ENCODE assay signal across 18 mouse cellular contexts in the genomic region with DNA sequence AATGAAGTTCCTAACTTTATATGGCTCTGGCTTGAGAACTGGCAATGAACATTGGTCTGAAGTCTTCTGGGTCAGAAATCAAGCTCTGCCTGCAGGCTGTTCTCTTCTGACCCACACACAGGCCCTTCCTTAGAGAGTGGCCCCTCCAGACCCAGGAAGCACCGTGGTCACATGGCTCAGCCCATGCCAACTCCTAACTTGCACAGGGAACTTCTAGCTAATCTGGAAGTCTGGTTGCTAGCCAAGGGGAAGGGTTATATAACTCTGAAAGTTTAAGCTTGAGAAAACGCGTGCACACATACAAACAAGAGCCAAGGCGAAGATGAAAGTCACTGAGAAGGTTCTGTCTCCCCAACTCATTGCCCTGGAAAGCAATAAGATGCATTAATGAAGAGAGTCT.
DNase-seq lines count a peak whose midpoint lies in the region; ATAC-seq and TF ChIP-seq lines count a peak whose summit lies in the region.
"Had no signal": no experiment of that assay in that cellular context is flagged by ENCODE, and none has a peak within 500 bp of the region (broad histone marks: within the 10 kb centered on the region; RNA-seq: fewer than 3 reads in every experiment).

No protein-coding gene starts in this region.

- H3K27ac ChIP-seq in heart, embryonic 10.5 days = no peak overlapping the region
- no peak overlapping the region for H3K27ac ChIP-seq in liver, adult 2 months (replicated peaks; ENCODE audit: insufficient read depth, low read depth, low read length)
- no peak overlapping the region for H3K27ac ChIP-seq in liver, embryonic 12.5 days
- H3K27ac ChIP-seq: embryonic facial prominence, embryonic 12.5 days; hindbrain, embryonic 15.5 days; left cerebral cortex, adult 2 months; limb, embryonic 10.5 days; liver, embryonic 13.5 days; macrophage; midbrain, embryonic 12.5 days had no signal

- no peaks in the 10 kb centered on the region for H3K9me3 ChIP-seq in heart, embryonic 10.5 days
- H3K9me3 ChIP-seq in liver, embryonic 12.5 days (replicated peaks) = no peaks in the 10 kb centered on the region
- H3K9me3 ChIP-seq: embryonic facial prominence, embryonic 12.5 days; hindbrain, embryonic 15.5 days; limb, embryonic 10.5 days; liver, embryonic 13.5 days; midbrain, embryonic 12.5 days had no signal

- no peak overlapping the region for H3K9ac ChIP-seq in liver, adult 2 months (ENCODE audit: low read depth, low read length)
- H3K9ac ChIP-seq in liver, embryonic 12.5 days = no peak overlapping the region
- H3K9ac ChIP-seq: embryonic facial prominence, embryonic 12.5 days; hindbrain, embryonic 15.5 days; liver, embryonic 13.5 days; midbrain, embryonic 12.5 days had no signal

- H3K36me3 ChIP-seq in heart, embryonic 10.5 days = no peaks in the 10 kb centered on the region
- H3K36me3 ChIP-seq in liver, adult 2 months (ENCODE audit: control insufficient read depth, insufficient read depth, low read length) = no peaks in the 10 kb centered on the region
- H3K36me3 ChIP-seq in liver, embryonic 12.5 days = no peaks in the 10 kb centered on the region
- H3K36me3 ChIP-seq: embryonic facial prominence, embryonic 12.5 days; hindbrain, embryonic 15.5 days; limb, embryonic 10.5 days; liver, embryonic 13.5 days; midbrain, embryonic 12.5 days had no signal

- no peaks in the 10 kb centered on the region for H3K79me2 ChIP-seq in liver, adult 2 months (ENCODE audit: control insufficient read depth, insufficient read depth, low read length)

- H3K4me2 ChIP-seq in liver, embryonic 12.5 days = no peak overlapping the region
- H3K4me2 ChIP-seq: embryonic facial prominence, embryonic 12.5 days; hindbrain, embryonic 15.5 days; liver, embryonic 13.5 days; midbrain, embryonic 12.5 days had no signal

- H3K4me3 ChIP-seq in heart, embryonic 10.5 days = no peak overlapping the region
- H3K4me3 ChIP-seq in liver, adult 2 months (ENCODE audit: insufficient read depth, low read depth, low read length) = no peak overlapping the region
- no peak overlapping the region for H3K4me3 ChIP-seq in liver, embryonic 12.5 days
- H3K4me3 ChIP-seq: embryonic facial prominence, embryonic 12.5 days; hindbrain, embryonic 15.5 days; left cerebral cortex, adult 2 months; limb, embryonic 10.5 days; liver, embryonic 13.5 days; midbrain, embryonic 12.5 days had no signal

- TF ChIP-seq POLR2A in liver, adult 2 months (IDR thresholded peaks at IDR 0.05; ENCODE audit: extremely low read depth, insufficient read depth, low read length) = no peak

- WGBS in heart, embryonic 10.5 days = 81% methylated on average over 4 of the region's 4 CpGs
- WGBS in liver, adult 2 months = 51% methylated on average over 4 of the region's 4 CpGs
- 60% methylated on average over 4 of the region's 4 CpGs for WGBS in liver, embryonic 12.5 days (ENCODE audit: insufficient replicate concordance)

- no peak for ATAC-seq in liver, embryonic 12.5 days
- ATAC-seq: intestine, embryonic 16.5 days had no signal

- peaks cover 11% of the 10 kb centered on the region for H3K4me1 ChIP-seq in heart, embryonic 10.5 days
- no peaks in the 10 kb centered on the region for H3K4me1 ChIP-seq in liver, adult 2 months (ENCODE audit: control insufficient read depth, insufficient read depth, low read length)
- H3K4me1 ChIP-seq in liver, embryonic 12.5 days = peaks cover 28% of the 10 kb centered on the region
- H3K4me1 ChIP-seq: embryonic facial prominence, embryonic 12.5 days; hindbrain, embryonic 15.5 days had no signal

- DNase-seq in heart, adult 8-10 months (ENCODE audit: low spot score) = peak; percentile 18
- no peak for DNase-seq in heart, embryonic 10.5 days (ENCODE audit: low spot score)
- DNase-seq in liver, adult 2 months (ENCODE audit: extremely low read depth, low read depth, low spot score) = peak; percentile 14
- DNase-seq in brain, adult 2 months (ENCODE audit: low read depth, low spot score) = peak; percentile 22
- DNase-seq in kidney, postnatal 25 days = peak; percentile 56 to 88
- no peak for DNase-seq in ovary, postnatal 14 days (ENCODE audit: low spot score)
- DNase-seq: B cell, adult 2 months; cerebellum, adult 2 months; gastrocnemius, postnatal 36 days; liver, embryonic 13.5 days had no signal

- H3K27me3 ChIP-seq in heart, embryonic 10.5 days (ENCODE audit: insufficient read depth, poor library complexity, severe bottlenecking) = peaks cover 14% of the 10 kb centered on the region; the same call in 1 of the 2 replicates
- H3K27me3 ChIP-seq in liver, adult 2 months (ENCODE audit: control insufficient read depth, insufficient read depth, low read length) = no peaks in the 10 kb centered on the region
- no peaks in the 10 kb centered on the region for H3K27me3 ChIP-seq in liver, embryonic 12.5 days (replicated peaks)
- H3K27me3 ChIP-seq: embryonic facial prominence, embryonic 12.5 days; hindbrain, embryonic 15.5 days; liver, embryonic 13.5 days; midbrain, embryonic 12.5 days had no signal

- TF ChIP-seq CTCF in liver, adult 2 months (IDR thresholded peaks at IDR 0.05; ENCODE audit: low read depth, low read length) = no peak

Comparison
In these comparisons a context has a peak if more than half of its experiments do, and no peak if none do; other contexts are left out.
1. DNase-seq: peak in heart, adult 8-10 months (single experiment), liver, adult 2 months (single experiment), brain, adult 2 months (single experiment) and kidney, postnatal 25 days (2 of 2); none in heart, embryonic 10.5 days (single experiment) and ovary, postnatal 14 days (single experiment).